Mouse (Mus musculus) liver, adult 2 months (tissue): ENCODE results near the gene 4930518I15Rik.

Experiments used
- CTCF ChIP-seq: fragments of 200-500 bp; IDR thresholded peaks from 2 replicates; pipeline ENCODE4 v1.5.1; 2011; ENCODE audit warnings: low read depth, low read length, control low read depth
- POLR2A ChIP-seq: fragments of 200-500 bp; IDR thresholded peaks from 2 replicates; pipeline ENCODE4 v1.6.1; 2011; ENCODE audit warnings: low read length, control low read depth; ENCODE audit not compliant: insufficient read depth; ENCODE audit errors: extremely low read depth

DNA sequence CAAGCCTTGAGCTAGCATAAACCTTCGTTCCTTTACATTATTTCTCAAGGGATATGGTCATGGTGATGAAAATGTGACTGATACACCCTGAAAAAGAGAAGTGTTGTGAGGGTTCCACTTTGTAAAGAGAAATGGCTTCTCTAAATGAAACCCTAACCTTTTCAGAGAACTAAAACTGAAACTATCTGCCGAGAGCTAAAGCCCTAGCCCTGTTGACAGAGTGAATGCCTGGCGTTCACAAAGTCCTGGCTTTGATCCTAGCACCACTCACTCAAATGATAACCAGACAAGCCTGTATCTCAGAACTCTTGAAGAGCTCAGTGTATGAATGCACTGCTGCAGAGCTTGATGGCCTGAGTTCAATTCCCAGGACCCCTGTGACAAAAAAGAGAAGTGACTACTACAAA lies 358 bp downstream of the 4930518I15Rik start:
- no peak for TF ChIP-seq CTCF
- TF ChIP-seq POLR2A = no peak
